Mouse (Mus musculus) midbrain, embryonic 16.5 days (tissue): ENCODE results near the gene Insm2. TPM values are rescaled to one million over a fixed set of nuclear protein-coding genes. Genes with fewer than 3 reads are reported as not detected.
"Not testable (repeated sequence)": the region's sequence is repeated elsewhere in the genome, so short reads cannot be mapped to it uniquely, and the experiment has no call there.

ENCODE experiments used
- ATAC-seq: fragments of 200-750 bp; cut with Nextera tagmentation; 2 replicates; pipeline ENCODE4 v1.8.0; 2017; ENCODE audit warnings: moderate TSS enrichment
- H3K27ac ChIP-seq: fragments of 300-500 bp; sonication (generic); 2 replicates; pipeline ENCODE4 v1.5.1; 2014; ENCODE audit warnings: mild to moderate bottlenecking, low read length, mixed read lengths
- H3K27me3 ChIP-seq: fragments of 300-500 bp; sonication (generic); 2 replicates; pipeline ENCODE4 v1.6.1; 2014; ENCODE audit warnings: low read depth, low read length, mixed read lengths; ENCODE audit not compliant: control insufficient read depth, insufficient read depth
- H3K36me3 ChIP-seq: fragments of 300-500 bp; sonication (generic); 2 replicates; pipeline ENCODE4 v1.6.1; 2014; ENCODE audit warnings: mild to moderate bottlenecking, low read length, moderate library complexity, mixed read lengths; ENCODE audit not compliant: control insufficient read depth, insufficient read depth
- H3K4me1 ChIP-seq: fragments of 300-500 bp; sonication (generic); 2 replicates; pipeline ENCODE4 v1.6.1; 2014; ENCODE audit warnings: mild to moderate bottlenecking, low read length, mixed read lengths; ENCODE audit not compliant: control insufficient read depth, insufficient read depth
- H3K4me2 ChIP-seq: fragments of 300-500 bp; sonication (generic); 2 replicates; pipeline ENCODE4 v1.6.1; 2014; ENCODE audit warnings: mild to moderate bottlenecking, low read length, mixed read lengths
- H3K4me3 ChIP-seq: fragments of 300-500 bp; sonication (generic); 2 replicates; pipeline ENCODE4 v1.5.1; 2014; ENCODE audit warnings: low read depth, mild to moderate bottlenecking, low read length, moderate library complexity, mixed read lengths
- H3K9ac ChIP-seq: fragments of 300-500 bp; sonication (generic); 2 replicates; pipeline ENCODE4 v1.6.1; 2014; ENCODE audit warnings: low read depth, low read length, mixed read lengths
- H3K9me3 ChIP-seq: fragments of 300-500 bp; sonication (generic); replicated peaks from 2 replicates; pipeline ENCODE4 v1.6.1; 2014; ENCODE audit warnings: mild to moderate bottlenecking, low read length, mixed read lengths; ENCODE audit not compliant: control insufficient read depth, poor library complexity, severe bottlenecking
- WGBS: fragments of 180-500 bp; shearing (Covaris S2); extraction: QIAGEN DNeasy Blood & Tissue Kit; methylation state at CpG from one replicate; pipeline ENCODE4 v1.1.7; 2014; 5-methylcytosine and 5-hydroxymethylcytosine counted together
- polyA plus RNA-seq: library from polyadenylated mRNA; unstranded; fragments of >200 nt; fragmentation: Nextera tagmentation; extraction: Ambion mirVana; gene quantifications from 2 replicates; pipeline ENCODE4 v1.2.1, GENCODE M21; 2015

Insm2 gene
- 1.0 and 1.5 TPM in 2 replicates for polyA plus RNA-seq

- Histone ChIP-seq H3K27me3 (peaks cover 43% of the 10 kb centered on the region), H3K4me1 (peaks cover 24% of the 10 kb centered on the region), H3K9ac (peak within 1 kb of the TSS; percentile 62), H3K4me3 (peak within 1 kb of the TSS; percentile 45), H3K4me2 (peak within 1 kb of the TSS; percentile 97), H3K36me3 (no peaks in the 10 kb centered on the region), H3K9me3 (no peaks in the 10 kb centered on the region), H3K27ac (no peak within 1 kb of the TSS)
- WGBS = under 1% methylated on average over 66 of the region's 77 CpGs
- ATAC-seq = peak; percentile 72
Measured at GRCm38 (mm10) chr12:55598887-55599561, at the start of gene Insm2. Insm2 (plus strand) TSS chr12:55599427.

GRCm38 (mm10) chr12:55554901-55555300 lies 44.3 kb upstream of the Insm2 start:
- H3K4me2 ChIP-seq, H3K36me3 ChIP-seq, H3K27ac ChIP-seq, ATAC-seq, H3K4me1 ChIP-seq, H3K9ac ChIP-seq, H3K27me3 ChIP-seq, H3K9me3 ChIP-seq, H3K4me3 ChIP-seq: not testable (repeated sequence)
- WGBS = 81% methylated on average over 6 of the region's 6 CpGs

GRCm38 (mm10) chr12:55557866-55558265 lies 41.4 kb upstream of the Insm2 start:
- H3K9me3 ChIP-seq = no peaks in the 10 kb centered on the region
- H3K4me3 ChIP-seq = no peak overlapping the region
- H3K36me3 ChIP-seq = no peaks in the 10 kb centered on the region
- H3K4me1 ChIP-seq = peaks cover 7% of the 10 kb centered on the region
- no peaks in the 10 kb centered on the region for H3K27me3 ChIP-seq
- H3K9ac ChIP-seq = no peak overlapping the region
- WGBS = 51% methylated on average over 6 of the region's 6 CpGs
- no peak overlapping the region for H3K4me2 ChIP-seq
- H3K27ac ChIP-seq = no peak overlapping the region
- ATAC-seq = no peak

- Histone ChIP-seq H3K27me3 (no peaks in the 10 kb centered on the region), H3K9me3 (no peaks in the 10 kb centered on the region), H3K4me1 (peaks cover 7% of the 10 kb centered on the region), H3K36me3 (no peaks in the 10 kb centered on the region), H3K27ac (no peak overlapping the region), H3K4me2 (no peak overlapping the region), H3K9ac (no peak overlapping the region), H3K4me3 (no peak overlapping the region)
- 88% methylated on average over 12 of the region's 12 CpGs for WGBS
- ATAC-seq = no peak
Measured at GRCm38 (mm10) chr12:55559184-55559855, 39.9 kb upstream of the Insm2 start.

GRCm38 (mm10) chr12:55560025-55560690 lies 39.1 kb upstream of the Insm2 start:
- Histone ChIP-seq H3K9me3 (no peaks in the 10 kb centered on the region), H3K27ac (no peak overlapping the region), H3K9ac (peak overlapping the region; percentile 3; the same call in 1 of the 2 replicates), H3K4me2 (peak overlapping the region; percentile 51), H3K36me3 (no peaks in the 10 kb centered on the region), H3K4me1 (peaks cover 7% of the 10 kb centered on the region), H3K27me3 (no peaks in the 10 kb centered on the region), H3K4me3 (peak overlapping the region; percentile 32)
- no peak for ATAC-seq
- 6% methylated on average over 19 of the region's 19 CpGs for WGBS

GRCm38 (mm10) chr12:55563742-55564141 lies 35.5 kb upstream of the Insm2 start:
- Histone ChIP-seq H3K36me3 (no peaks in the 10 kb centered on the region), H3K27ac (no peak overlapping the region), H3K4me3 (no peak overlapping the region), H3K4me2 (no peak overlapping the region), H3K9me3 (no peaks in the 10 kb centered on the region), H3K27me3 (no peaks in the 10 kb centered on the region), H3K4me1 (peaks cover 7% of the 10 kb centered on the region), H3K9ac (no peak overlapping the region)
- WGBS = 92% methylated on average over 3 of the region's 3 CpGs
- ATAC-seq = no peak

GRCm38 (mm10) chr12:55564187-55564963 lies 34.9 kb upstream of the Insm2 start:
- 89% methylated on average over 9 of the region's 9 CpGs for WGBS
- ATAC-seq = no peak
- H3K9me3 ChIP-seq = no peaks in the 10 kb centered on the region
- H3K27me3 ChIP-seq = no peaks in the 10 kb centered on the region
- no peaks in the 10 kb centered on the region for H3K36me3 ChIP-seq
- H3K4me1 ChIP-seq = peaks cover 7% of the 10 kb centered on the region
- H3K4me3 ChIP-seq = no peak overlapping the region
- no peak overlapping the region for H3K27ac ChIP-seq
- H3K9ac ChIP-seq = no peak overlapping the region
- no peak overlapping the region for H3K4me2 ChIP-seq

- Histone ChIP-seq H3K36me3 (no peaks in the 10 kb centered on the region), H3K27ac (no peak within 1 kb of the TSS), H3K4me2 (no peak within 1 kb of the TSS), H3K9ac (no peak within 1 kb of the TSS), H3K9me3 (no peaks in the 10 kb centered on the region), H3K4me3 (no peak within 1 kb of the TSS), H3K27me3 (no peaks in the 10 kb centered on the region), H3K4me1 (peaks cover 4% of the 10 kb centered on the region)
- WGBS = 95% methylated on average over 19 of the region's 19 CpGs
- no peak for ATAC-seq
Measured at GRCm38 (mm10) chr12:55565206-55565605, 34.0 kb upstream of the Insm2 start, which contains the start of gene Aldoart2. Aldoart2 (plus strand) TSS chr12:55565239.
